Mouse (Mus musculus) embryonic facial prominence, embryonic 14.5 days (tissue): ENCODE measurements around the gene Zp1. TPM values are rescaled to one million over a fixed set of nuclear protein-coding genes. Genes with fewer than 3 reads are reported as not detected.

Experiments used
- ATAC-seq: fragments of 200-750 bp; cut with Nextera tagmentation; 2 replicates; pipeline ENCODE4 v1.8.0; 2017; ENCODE audit warnings: low read depth, moderate number of reproducible peaks, moderate TSS enrichment
- DNase-seq: peaks from one replicate; pipeline ENCODE4 v3.0.0-alpha.2; 2015; ENCODE audit warnings: low spot score
- H3K27ac ChIP-seq: fragments of 300-500 bp; sonication (generic); replicated peaks from 2 replicates; pipeline ENCODE4 v1.5.1; 2014; ENCODE audit warnings: low read depth, mild to moderate bottlenecking, low read length, moderate library complexity
- H3K27me3 ChIP-seq: fragments of 300-500 bp; sonication (generic); replicated peaks from 2 replicates; pipeline ENCODE4 v1.6.1; 2014; ENCODE audit warnings: low read length; ENCODE audit not compliant: control insufficient read depth, insufficient read depth
- H3K36me3 ChIP-seq: fragments of 300-500 bp; sonication (generic); 2 replicates; pipeline ENCODE4 v1.6.1; 2014; ENCODE audit warnings: low read length, mixed read lengths; ENCODE audit not compliant: control insufficient read depth, insufficient read depth
- H3K4me1 ChIP-seq: fragments of 300-500 bp; sonication (generic); 2 replicates; pipeline ENCODE4 v1.6.1; 2014; ENCODE audit warnings: antibody characterized with exemption, low read length; ENCODE audit not compliant: control insufficient read depth, insufficient read depth
- H3K4me2 ChIP-seq: fragments of 300-500 bp; sonication (generic); 2 replicates; pipeline ENCODE4 v1.6.1; 2014; ENCODE audit warnings: low read depth, mild to moderate bottlenecking, low read length, moderate library complexity, mixed read lengths
- H3K4me3 ChIP-seq: fragments of 300-500 bp; sonication (generic); 2 replicates; pipeline ENCODE4 v1.5.1; 2014; ENCODE audit warnings: low read depth, mild to moderate bottlenecking, low read length
- H3K9ac ChIP-seq: fragments of 300-500 bp; sonication (generic); 2 replicates; pipeline ENCODE4 v1.6.1; 2014; ENCODE audit warnings: low read depth, mild to moderate bottlenecking, low read length, moderate library complexity, mixed read lengths
- H3K9me3 ChIP-seq: fragments of 300-500 bp; sonication (generic); 2 replicates; pipeline ENCODE4 v1.6.1; 2016; ENCODE audit warnings: low read length; ENCODE audit not compliant: control insufficient read depth
- WGBS: fragments of 180-500 bp; shearing (Covaris S2); extraction: QIAGEN DNeasy Blood & Tissue Kit; methylation state at CpG from one replicate; pipeline ENCODE4 v1.1.7; 2014; 5-methylcytosine and 5-hydroxymethylcytosine counted together
- polyA plus RNA-seq: library from polyadenylated mRNA; unstranded; fragments of >200 nt; fragmentation: Nextera tagmentation; extraction: Ambion mirVana; gene quantifications from 2 replicates; pipeline ENCODE4 v1.2.1, GENCODE M21; 2014

The Zp1 gene
- 0.17 TPM in 1 of 2 replicates, not detected in the other for polyA plus RNA-seq

DNA sequence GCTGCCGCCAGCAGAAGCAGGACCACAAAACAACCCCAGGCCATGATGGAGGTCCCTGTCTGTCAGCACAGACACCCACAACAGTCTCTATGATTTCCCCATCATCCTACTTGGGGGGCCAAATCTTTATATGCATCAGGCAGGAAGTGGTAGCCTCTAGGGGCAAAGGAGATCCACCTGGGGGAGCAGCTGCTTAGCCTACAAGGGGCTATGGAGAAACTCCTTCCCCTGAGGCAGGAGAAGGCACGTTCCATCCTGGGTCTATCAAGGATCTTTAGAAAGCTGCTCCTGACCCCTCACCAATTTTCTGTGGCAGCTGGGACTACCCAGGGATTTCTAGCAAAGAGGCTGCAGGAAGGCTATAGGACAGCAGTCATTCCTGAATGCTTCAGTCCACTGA, at the start of gene Zp1:
Gene Zp1 (minus strand): TSS at position 101 of the 400 bp plus-strand sequence.
- no peak within 1 kb of the TSS for H3K4me3 ChIP-seq
- DNase-seq = no peak
- ATAC-seq = no peak
- no peaks in the 10 kb centered on the region for H3K9me3 ChIP-seq
- no peak within 1 kb of the TSS for H3K9ac ChIP-seq
- H3K36me3 ChIP-seq = no peaks in the 10 kb centered on the region
- H3K27ac ChIP-seq = no peak within 1 kb of the TSS
- WGBS = 33% methylated on average over 1 of the region's 2 CpGs
- H3K4me1 ChIP-seq = no peaks in the 10 kb centered on the region
- no peak within 1 kb of the TSS for H3K4me2 ChIP-seq
- H3K27me3 ChIP-seq = no peaks in the 10 kb centered on the region

- WGBS = 90% methylated on average over 7 of the region's 7 CpGs
- no peaks in the 10 kb centered on the region for H3K27me3 ChIP-seq
- ATAC-seq = no peak
These were observed 48.1 kb upstream of the Zp1 start for GRCm38 (mm10) chr19:10968578-10968977.

GRCm38 (mm10) chr19:10965721-10966120, 45.3 kb upstream of the Zp1 start:
- Histone ChIP-seq H3K9ac (no peak overlapping the region), H3K27ac (no peak overlapping the region), H3K4me1 (no peaks in the 10 kb centered on the region), H3K4me2 (no peak overlapping the region), H3K27me3 (no peaks in the 10 kb centered on the region), H3K9me3 (no peaks in the 10 kb centered on the region), H3K4me3 (no peak overlapping the region), H3K36me3 (no peaks in the 10 kb centered on the region)
- 90% methylated on average over 7 of the region's 7 CpGs for WGBS
- DNase-seq (no peak), ATAC-seq (no peak)

More at GRCm38 (mm10) chr19:10968578-10968977, 48.1 kb upstream of the Zp1 start:
- no peaks in the 10 kb centered on the region for H3K4me1 ChIP-seq
- no peak overlapping the region for H3K4me2 ChIP-seq
- no peak overlapping the region for H3K27ac ChIP-seq
- H3K9me3 ChIP-seq = no peaks in the 10 kb centered on the region
- no peak for DNase-seq
- no peak overlapping the region for H3K4me3 ChIP-seq
- no peaks in the 10 kb centered on the region for H3K36me3 ChIP-seq
- H3K9ac ChIP-seq = no peak overlapping the region

DNA sequence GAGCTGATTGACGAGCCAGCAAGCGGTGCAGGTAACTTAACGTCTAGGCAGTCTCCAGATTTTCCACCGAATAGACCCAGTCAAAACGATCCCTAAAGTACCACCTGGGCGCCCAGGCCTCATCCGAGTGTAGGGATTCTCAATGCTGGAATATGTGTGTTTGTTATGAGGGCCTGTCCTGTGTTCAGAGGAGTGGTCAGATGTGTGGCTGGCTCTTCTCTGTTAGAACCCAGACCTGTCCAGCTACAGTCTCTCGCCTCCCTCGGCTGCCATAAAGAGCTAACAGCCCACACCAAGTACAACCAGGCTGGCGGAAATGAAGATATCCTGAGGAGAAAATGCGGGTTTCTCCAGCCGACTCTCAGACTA, 39.5 kb upstream of the Zp1 start:
- Histone ChIP-seq H3K4me1 (no peaks in the 10 kb centered on the region), H3K36me3 (no peaks in the 10 kb centered on the region), H3K4me3 (no peak overlapping the region), H3K4me2 (peak overlapping the region; percentile 31), H3K27ac (no peak overlapping the region), H3K9ac (0 out of 2 replicates have a peak overlapping the region, but pooled peaks have one; percentile 31), H3K9me3 (no peaks in the 10 kb centered on the region), H3K27me3 (no peaks in the 10 kb centered on the region)
- DNase-seq (no peak), ATAC-seq (no peak)
- 40% methylated on average over 12 of the region's 12 CpGs for WGBS

GRCm38 (mm10) chr19:10959085-10959977, 38.9 kb upstream of the Zp1 start:
- H3K27ac ChIP-seq = no peak overlapping the region
- no peaks in the 10 kb centered on the region for H3K9me3 ChIP-seq
- ATAC-seq (peak; percentile 50; the same call in 1 of the 2 replicates), DNase-seq (peak; percentile 87)
- no peak overlapping the region for H3K4me3 ChIP-seq
- H3K27me3 ChIP-seq = no peaks in the 10 kb centered on the region
- 0 out of 2 replicates have a peak overlapping the region, but pooled peaks have one; percentile 31 for H3K9ac ChIP-seq
- WGBS = 25% methylated on average over 11 of the region's 11 CpGs
- H3K4me1 ChIP-seq = no peaks in the 10 kb centered on the region
- H3K36me3 ChIP-seq = no peaks in the 10 kb centered on the region
- peak overlapping the region; percentile 31 for H3K4me2 ChIP-seq

DNA sequence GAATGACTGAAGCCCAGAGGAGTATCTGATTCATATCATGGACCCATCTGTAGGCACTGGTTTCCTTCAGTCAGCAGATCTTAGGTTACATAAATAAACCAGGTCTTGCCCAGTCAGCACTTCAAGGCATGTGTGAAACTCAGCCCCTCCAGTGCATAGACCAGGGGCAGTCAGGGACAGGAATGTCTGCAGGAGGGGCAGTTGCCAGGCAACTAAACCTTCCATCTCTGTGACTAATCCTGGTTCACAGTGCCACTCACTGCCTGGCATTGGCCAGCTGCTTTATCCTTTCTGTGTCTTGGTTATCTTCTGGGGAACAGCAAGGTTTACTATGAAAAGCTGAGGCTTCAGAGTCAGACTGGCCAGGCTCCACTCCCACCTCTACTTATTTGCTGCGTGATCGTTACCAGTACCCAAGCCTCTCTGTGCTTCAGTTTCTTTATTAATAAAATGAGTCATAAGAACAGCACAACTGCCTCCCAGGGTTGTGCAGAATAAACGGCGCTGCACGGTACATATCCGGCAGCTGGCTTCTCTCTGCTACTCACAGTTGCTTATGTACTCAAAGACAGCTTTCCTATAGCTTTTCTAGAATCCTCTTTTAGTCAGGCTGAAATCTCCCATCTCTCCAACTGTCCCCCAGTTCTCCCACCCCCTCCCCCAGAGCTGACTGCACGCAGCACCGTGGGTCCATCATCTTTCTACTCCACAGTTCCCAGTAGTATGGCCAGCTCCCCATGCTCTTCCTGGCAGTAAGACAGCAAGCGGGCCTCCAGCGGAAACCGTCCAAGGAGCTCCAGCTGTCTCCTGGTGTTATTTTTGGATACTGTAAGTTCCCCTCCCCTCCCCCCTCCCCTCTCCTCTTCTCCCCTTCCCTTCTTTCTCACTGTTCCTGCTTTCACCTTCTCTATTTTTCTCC, 31.8 kb upstream of the Zp1 start:
- DNase-seq = peak; percentile 87
- Histone ChIP-seq H3K4me3 (no peak overlapping the region), H3K27me3 (no peaks in the 10 kb centered on the region), H3K4me1 (peaks cover 10% of the 10 kb centered on the region), H3K9me3 (no peaks in the 10 kb centered on the region), H3K27ac (peak overlapping the region; percentile 52; the same call in 1 of the 2 replicates), H3K36me3 (no peaks in the 10 kb centered on the region), H3K4me2 (no peak overlapping the region), H3K9ac (no peak overlapping the region)
- WGBS = 52% methylated on average over 11 of the region's 11 CpGs
- ATAC-seq = peak; percentile 75

DNA sequence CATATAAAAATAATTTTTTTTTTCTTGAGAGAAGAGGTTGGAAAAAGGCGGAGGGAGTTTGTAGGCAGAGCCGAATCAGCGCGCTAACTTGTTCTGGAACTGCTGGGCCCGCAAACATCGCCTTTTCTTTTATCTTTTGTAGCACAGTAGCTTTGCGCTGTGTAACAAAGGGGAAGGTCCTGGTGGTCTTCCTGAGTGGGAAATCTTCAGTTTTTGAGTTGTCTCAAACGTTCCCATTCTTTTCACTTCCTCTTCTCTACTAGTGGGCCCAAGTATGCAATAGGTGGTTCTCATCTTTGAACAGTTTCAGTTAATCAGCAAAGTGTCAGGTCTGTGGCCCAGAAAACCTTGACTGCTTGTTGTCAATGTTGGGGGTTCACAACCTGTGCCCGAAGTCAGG, 29.1 kb upstream of the Zp1 start:
- Histone ChIP-seq H3K27ac (peak overlapping the region; percentile 57), H3K36me3 (peaks cover 19% of the 10 kb centered on the region), H3K4me1 (peaks cover 16% of the 10 kb centered on the region), H3K9me3 (no peaks in the 10 kb centered on the region), H3K9ac (peak overlapping the region; percentile 83), H3K27me3 (no peaks in the 10 kb centered on the region), H3K4me3 (peak overlapping the region; percentile 56), H3K4me2 (peak overlapping the region; percentile 57)
- no peak for ATAC-seq
- no peak for DNase-seq
- whole genome bisulfite sequencing = 47% methylated on average over 9 of the region's 9 CpGs

DNA sequence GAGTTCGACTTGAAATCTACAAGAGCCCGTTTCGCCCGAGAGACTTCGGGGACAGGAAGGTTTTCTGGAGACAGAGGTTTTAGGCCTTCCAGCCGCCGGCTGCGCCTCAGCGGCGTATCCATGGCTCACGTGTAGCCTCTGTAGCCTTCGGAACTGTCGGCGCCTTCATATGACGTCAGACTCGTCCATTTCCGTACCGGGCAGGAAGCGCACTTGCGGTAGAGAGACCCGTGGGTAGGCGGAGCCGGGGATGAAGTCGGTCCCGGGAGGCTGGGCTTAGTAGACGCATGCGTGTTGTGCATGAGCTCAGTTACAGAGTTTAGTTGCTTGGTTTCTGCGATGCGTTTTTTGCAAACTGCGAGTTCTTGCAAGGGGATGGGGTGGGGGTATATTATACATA, 28.7 kb upstream of the Zp1 start, which contains the start of gene Ccdc86:
Gene Ccdc86 (minus strand): TSS at position 155 of the 400 bp plus-strand sequence.
- Histone ChIP-seq H3K36me3 (peaks cover 24% of the 10 kb centered on the region), H3K9me3 (no peaks in the 10 kb centered on the region), H3K27me3 (no peaks in the 10 kb centered on the region), H3K4me2 (peak within 1 kb of the TSS; percentile 89), H3K4me3 (peak within 1 kb of the TSS; percentile 56), H3K9ac (peak within 1 kb of the TSS; percentile 83), H3K27ac (peak within 1 kb of the TSS; percentile 57), H3K4me1 (peaks cover 16% of the 10 kb centered on the region)
- ATAC-seq (peak; percentile 96), DNase-seq (peak; percentile 99)
- under 1% methylated on average over 25 of the region's 30 CpGs for WGBS
